Mouse (Mus musculus): ENCODE results near the gene Jchain. TPM values are rescaled to one million over a fixed set of nuclear protein-coding genes. Genes with fewer than 3 reads are reported as not detected.
A peak's percentile ranks its signal among the peaks of the same experiment; 100 is the strongest.
"Not testable (repeated sequence)": the region's sequence is repeated elsewhere in the genome, so short reads cannot be mapped to it uniquely, and the experiment has no call there.

Jchain gene
- polyA plus RNA-seq, 1 experiment from 2014 or later = not detected

- WGBS = under 1% methylated on average over 76 of the region's 76 CpGs
- Histone ChIP-seq H3K4me3 (peak within 1 kb of the TSS; percentile 89), H3K36me3 (replicated peaks) (peaks cover 28% of the 10 kb centered on the region)
Observed at GRCm38 (mm10) chr5:88554086-88554886, 26.6 kb upstream of the Jchain start, which contains the start of gene Utp3. Gene Utp3 (plus strand): TSS chr5:88554462.

DNA sequence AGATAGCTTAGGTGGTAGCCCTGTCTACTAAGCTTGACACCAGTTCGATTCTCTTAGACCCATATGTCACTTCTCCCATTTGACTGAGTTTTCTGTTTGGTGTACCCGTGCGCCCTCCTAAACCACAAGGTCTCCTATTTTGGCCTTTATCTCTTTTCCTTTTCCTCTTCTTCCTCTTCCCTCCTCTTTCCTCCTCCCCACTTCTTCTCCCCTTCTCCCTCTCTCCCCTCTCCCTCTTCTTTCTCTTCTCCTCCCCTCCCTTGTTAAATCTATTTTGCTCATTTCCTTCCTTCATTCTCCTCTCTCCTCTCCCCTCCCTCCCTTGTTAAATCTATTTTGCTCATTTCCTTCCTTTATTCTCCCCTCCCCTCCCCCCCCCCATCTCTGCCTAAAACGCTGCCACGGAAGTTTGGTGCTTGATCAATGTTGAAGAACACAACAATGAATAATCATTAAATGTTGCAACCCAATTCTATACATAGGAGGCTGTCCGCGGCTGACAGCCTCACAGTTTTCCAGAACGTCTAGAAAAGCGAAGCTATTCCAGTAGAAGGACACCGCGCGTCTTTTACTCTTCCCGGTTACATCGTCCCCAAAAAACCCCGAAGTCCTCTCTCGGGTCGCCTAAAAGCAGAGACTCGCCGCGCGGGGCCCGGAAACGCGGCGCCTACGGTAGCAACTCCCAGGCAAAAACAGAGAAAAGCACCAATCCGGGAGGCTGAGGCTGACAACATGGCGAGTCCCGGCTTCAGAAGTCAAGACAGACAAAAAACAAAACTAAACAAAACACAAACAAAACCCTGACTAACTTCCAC, 25.8 kb upstream of the Jchain start:
- no peaks in the 10 kb centered on the region for H3K9me3 ChIP-seq
- no peaks in the 10 kb centered on the region for H3K27me3 ChIP-seq (ENCODE audit: poor library complexity, severe bottlenecking)
- DNase-seq (ENCODE audit: extremely low spot score, low spot score) = no peak
- peak overlapping the region; percentile 95 for H3K27ac ChIP-seq
- H3K36me3 ChIP-seq (replicated peaks) = peaks cover 28% of the 10 kb centered on the region
- H3K4me1 ChIP-seq = peaks cover 26% of the 10 kb centered on the region
- peak overlapping the region; percentile 89 for H3K4me3 ChIP-seq
- 9% methylated on average over 29 of the region's 29 CpGs for WGBS

More at GRCm38 (mm10) chr5:88554086-88554886, 26.6 kb upstream of the Jchain start, which contains the start of gene Utp3:
- peak within 1 kb of the TSS; percentile 95 for H3K27ac ChIP-seq
- no peaks in the 10 kb centered on the region for H3K27me3 ChIP-seq (ENCODE audit: poor library complexity, severe bottlenecking)
- no peaks in the 10 kb centered on the region for H3K9me3 ChIP-seq
- DNase-seq (ENCODE audit: extremely low spot score, low spot score) = peak; percentile 95
- H3K4me1 ChIP-seq = peaks cover 26% of the 10 kb centered on the region

GRCm38 (mm10) chr5:88545536-88545935, 17.8 kb upstream of the Jchain start:
- H3K36me3 ChIP-seq (replicated peaks) = no peaks in the 10 kb centered on the region
- H3K27me3 ChIP-seq (ENCODE audit: poor library complexity, severe bottlenecking) = no peaks in the 10 kb centered on the region
- WGBS = 89% methylated on average over 7 of the region's 7 CpGs
- H3K9me3 ChIP-seq = no peaks in the 10 kb centered on the region
- no peak overlapping the region for H3K27ac ChIP-seq
- no peak for DNase-seq (ENCODE audit: extremely low spot score, low spot score)
- H3K4me3 ChIP-seq = no peak overlapping the region
- no peaks in the 10 kb centered on the region for H3K4me1 ChIP-seq

DNA sequence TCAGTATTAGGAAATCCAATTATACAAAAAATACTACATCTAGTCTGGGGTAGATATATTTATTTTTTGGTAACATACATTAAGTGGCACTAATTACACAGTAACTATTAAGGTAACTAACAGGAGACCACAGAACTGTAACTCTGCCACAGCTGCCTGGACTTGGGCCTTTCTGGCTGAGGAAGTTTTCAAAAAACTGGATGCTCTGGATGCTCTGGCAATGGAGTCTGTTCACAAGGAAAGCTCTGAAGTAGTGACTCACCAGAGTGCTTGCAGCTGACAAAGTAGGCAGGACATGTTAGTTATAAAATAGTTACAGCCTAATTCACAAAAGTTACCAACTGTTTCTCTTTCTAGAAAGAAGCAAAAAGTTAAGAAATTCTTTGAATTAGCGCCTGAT, 16.7 kb upstream of the Jchain start:
- WGBS = 90% methylated on average over 1 of the region's 1 CpGs
- not testable (repeated sequence) for H3K36me3 ChIP-seq (replicated peaks); H3K9me3 ChIP-seq; H3K27me3 ChIP-seq (ENCODE audit: poor library complexity, severe bottlenecking); H3K4me1 ChIP-seq; H3K4me3 ChIP-seq; H3K27ac ChIP-seq; DNase-seq (ENCODE audit: extremely low spot score, low spot score)

- WGBS = 65% methylated on average over 5 of the region's 5 CpGs
- Histone ChIP-seq H3K27me3 (ENCODE audit: poor library complexity, severe bottlenecking) (no peaks in the 10 kb centered on the region), H3K4me3 (no peak overlapping the region), H3K27ac (no peak overlapping the region), H3K9me3 (no peaks in the 10 kb centered on the region), H3K36me3 (replicated peaks) (no peaks in the 10 kb centered on the region), H3K4me1 (peaks cover 2% of the 10 kb centered on the region)
- no peak for DNase-seq (ENCODE audit: extremely low spot score, low spot score)
Observed at GRCm38 (mm10) chr5:88542651-88543282, 15.1 kb upstream of the Jchain start.

- H3K9me3 ChIP-seq = no peaks in the 10 kb centered on the region
- no peak for DNase-seq (ENCODE audit: extremely low spot score, low spot score)
- H3K27ac ChIP-seq = no peak overlapping the region
- peaks cover 7% of the 10 kb centered on the region for H3K4me1 ChIP-seq
- no peaks in the 10 kb centered on the region for H3K27me3 ChIP-seq (ENCODE audit: poor library complexity, severe bottlenecking)
- H3K36me3 ChIP-seq (replicated peaks) = no peaks in the 10 kb centered on the region
- no peak overlapping the region for H3K4me3 ChIP-seq
Observed at GRCm38 (mm10) chr5:88540845-88541244, 13.2 kb upstream of the Jchain start.

DNA sequence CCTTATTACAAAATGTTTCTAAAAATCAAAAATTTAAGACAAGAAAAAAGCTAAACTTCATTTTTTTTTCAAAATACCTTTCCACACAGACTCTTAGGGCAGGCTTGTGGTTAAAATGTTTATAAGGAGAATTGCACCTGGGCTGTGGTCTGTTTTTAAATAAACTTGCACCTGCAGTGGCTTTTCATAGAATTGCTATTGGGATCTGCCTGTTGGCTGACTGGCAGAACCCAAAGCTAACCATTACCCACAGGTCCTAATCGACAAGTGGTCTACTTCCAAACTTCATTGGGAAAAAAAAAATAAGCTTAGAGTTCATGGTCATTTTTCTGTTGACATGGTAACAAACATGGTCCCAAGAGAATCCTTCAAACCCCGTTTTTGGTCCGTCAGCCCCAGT, 7.0 kb upstream of the Jchain start:
- no peak overlapping the region for H3K4me3 ChIP-seq
- no peaks in the 10 kb centered on the region for H3K36me3 ChIP-seq (replicated peaks)
- peaks cover 7% of the 10 kb centered on the region for H3K4me1 ChIP-seq
- no peaks in the 10 kb centered on the region for H3K27me3 ChIP-seq (ENCODE audit: poor library complexity, severe bottlenecking)
- 82% methylated on average over 3 of the region's 3 CpGs for WGBS
- no peaks in the 10 kb centered on the region for H3K9me3 ChIP-seq
- H3K27ac ChIP-seq = no peak overlapping the region
- DNase-seq (ENCODE audit: extremely low spot score, low spot score) = no peak

DNA sequence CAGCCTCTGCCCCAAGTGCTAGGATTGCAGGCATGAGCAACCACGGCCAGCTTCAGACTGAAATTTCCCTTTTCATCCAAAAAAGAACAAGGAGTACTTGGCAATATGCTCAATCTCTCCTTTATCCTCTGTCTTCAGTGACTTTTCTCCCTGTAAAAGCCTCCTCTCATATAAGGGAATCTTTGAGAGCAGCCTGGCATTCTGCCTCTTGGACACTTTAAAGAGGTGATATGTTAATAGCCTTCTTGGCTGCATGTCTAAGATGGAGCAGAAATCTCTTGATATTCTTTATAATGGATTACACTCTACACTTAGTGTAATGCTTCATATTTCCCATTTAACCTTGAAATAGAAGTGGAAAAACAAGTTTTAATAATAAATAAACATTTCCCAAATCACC, 3.2 kb upstream of the Jchain start:
- Histone ChIP-seq H3K4me3 (no peak overlapping the region), H3K27me3 (ENCODE audit: poor library complexity, severe bottlenecking) (no peaks in the 10 kb centered on the region), H3K9me3 (no peaks in the 10 kb centered on the region), H3K36me3 (replicated peaks) (no peaks in the 10 kb centered on the region), H3K27ac (no peak overlapping the region), H3K4me1 (no peaks in the 10 kb centered on the region)
- WGBS = 73% methylated on average over 1 of the region's 1 CpGs
- DNase-seq (ENCODE audit: extremely low spot score, low spot score) = no peak

DNA sequence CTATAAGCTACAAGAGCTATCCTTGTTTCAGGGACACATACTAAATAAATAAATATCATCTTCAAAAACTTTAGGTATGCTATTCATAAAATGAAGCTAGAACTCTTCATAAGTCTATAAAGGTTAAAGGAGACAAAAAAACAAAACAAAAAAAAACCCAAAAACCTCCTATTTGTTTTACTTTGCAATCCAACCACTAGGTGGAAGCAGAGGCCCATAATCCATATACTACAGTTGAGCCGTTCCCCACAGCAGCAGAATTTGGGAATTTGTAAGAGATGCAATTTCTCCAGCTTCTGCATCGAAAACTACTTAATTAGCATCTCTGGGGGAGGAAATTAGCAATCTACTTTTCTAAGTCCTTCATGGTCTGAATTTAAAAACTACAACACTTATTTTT, 8.5 kb downstream of the Jchain start:
- DNase-seq (ENCODE audit: extremely low spot score, low spot score) = no peak
- 22% methylated on average over 2 of the region's 2 CpGs for WGBS
- H3K9me3 ChIP-seq = no peaks in the 10 kb centered on the region
- no peaks in the 10 kb centered on the region for H3K4me1 ChIP-seq
- no peak overlapping the region for H3K4me3 ChIP-seq
- no peak overlapping the region for H3K27ac ChIP-seq
- H3K27me3 ChIP-seq (ENCODE audit: poor library complexity, severe bottlenecking) = no peaks in the 10 kb centered on the region
- no peaks in the 10 kb centered on the region for H3K36me3 ChIP-seq (replicated peaks)

- WGBS = 92% methylated on average over 1 of the region's 1 CpGs
- Histone ChIP-seq H3K9me3 (no peaks in the 10 kb centered on the region), H3K36me3 (replicated peaks) (no peaks in the 10 kb centered on the region), H3K4me3 (no peak overlapping the region), H3K4me1 (no peaks in the 10 kb centered on the region), H3K27ac (no peak overlapping the region), H3K27me3 (ENCODE audit: poor library complexity, severe bottlenecking) (no peaks in the 10 kb centered on the region)
- DNase-seq (ENCODE audit: extremely low spot score, low spot score) = no peak
Observed at GRCm38 (mm10) chr5:88508990-88509389, 18.7 kb downstream of the Jchain start.

- no peaks in the 10 kb centered on the region for H3K9me3 ChIP-seq
- WGBS = 57% methylated on average over 1 of the region's 1 CpGs
- no peak overlapping the region for H3K4me3 ChIP-seq
- DNase-seq (ENCODE audit: extremely low spot score, low spot score) = no peak
- no peaks in the 10 kb centered on the region for H3K27me3 ChIP-seq (ENCODE audit: poor library complexity, severe bottlenecking)
- no peak overlapping the region for H3K27ac ChIP-seq
- H3K4me1 ChIP-seq = no peaks in the 10 kb centered on the region
- no peaks in the 10 kb centered on the region for H3K36me3 ChIP-seq (replicated peaks)
Observed at GRCm38 (mm10) chr5:88508555-88508954, 19.1 kb downstream of the Jchain start.

GRCm38 (mm10) chr5:88499781-88500180, 27.9 kb downstream of the Jchain start:
- Histone ChIP-seq H3K27me3 (ENCODE audit: poor library complexity, severe bottlenecking) (no peaks in the 10 kb centered on the region), H3K9me3 (peaks cover 6% of the 10 kb centered on the region), H3K27ac (no peak overlapping the region), H3K4me3 (no peak overlapping the region), H3K36me3 (replicated peaks) (no peaks in the 10 kb centered on the region), H3K4me1 (no peaks in the 10 kb centered on the region)
- 95% methylated on average over 3 of the region's 3 CpGs for WGBS
- no peak for DNase-seq (ENCODE audit: extremely low spot score, low spot score)

DNA sequence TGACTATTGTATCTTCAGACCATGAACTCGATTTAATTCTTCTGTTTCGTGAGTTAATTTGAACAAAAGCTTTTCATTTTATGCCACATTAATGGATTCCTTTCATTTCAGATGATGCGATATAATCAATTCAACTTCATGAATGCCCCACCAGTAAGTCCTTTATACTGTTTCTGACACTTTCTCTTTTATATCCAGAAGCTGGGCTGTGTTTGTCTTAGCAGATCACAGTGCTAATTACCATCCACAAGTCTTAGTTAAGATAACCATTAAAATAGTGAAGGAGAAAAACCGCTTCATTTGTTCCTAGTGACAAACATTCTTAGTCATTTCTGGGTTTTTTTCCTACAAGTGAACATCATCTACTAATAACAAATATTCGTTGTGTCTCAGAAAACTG, 36.6 kb downstream of the Jchain start:
- Histone ChIP-seq H3K4me3 (no peak overlapping the region), H3K36me3 (replicated peaks) (no peaks in the 10 kb centered on the region), H3K9me3 (no peaks in the 10 kb centered on the region), H3K27me3 (ENCODE audit: poor library complexity, severe bottlenecking) (no peaks in the 10 kb centered on the region), H3K27ac (no peak overlapping the region), H3K4me1 (peaks cover 8% of the 10 kb centered on the region; the same call in 1 of the 2 replicates)
- 59% methylated on average over 5 of the region's 5 CpGs for WGBS
- DNase-seq (ENCODE audit: extremely low spot score, low spot score) = no peak
